In genomic region chr4:43031237-43031995, GRCm38 (mm10) we compare ENCODE assay signal across 8 mouse cellular contexts. TPM values are rescaled to one million over a fixed set of nuclear protein-coding genes. Genes with fewer than 3 reads are reported as not detected.
DNase-seq lines count a peak whose midpoint lies in the region; ATAC-seq and TF ChIP-seq lines count a peak whose summit lies in the region.

TSS of gene Stoml2 (minus strand) at chr4:43031710.

- peak within 1 kb of the TSS; percentile 91 for H3K9ac ChIP-seq in forebrain, embryonic 13.5 days
- H3K9ac ChIP-seq in liver, postnatal 0 days (replicated peaks): peak within 1 kb of the TSS; percentile 86
- peak within 1 kb of the TSS; percentile 88 for H3K9ac ChIP-seq in neural tube, embryonic 14.5 days (replicated peaks; ENCODE audit: low read depth, low read length)

- peak within 1 kb of the TSS; percentile 92 for H3K27ac ChIP-seq in forebrain, embryonic 13.5 days
- H3K27ac ChIP-seq in liver, postnatal 0 days (ENCODE audit: low read depth): peak within 1 kb of the TSS; percentile 79
- peak within 1 kb of the TSS; percentile 88 for H3K27ac ChIP-seq in neural tube, embryonic 14.5 days (ENCODE audit: low read depth, low read length)

- TF ChIP-seq EP300 in liver, postnatal 0 days (IDR thresholded peaks at IDR 0.05; ENCODE audit: low read depth): no peak; the same call in 1 of the 2 replicates

- H3K36me3 ChIP-seq in E14TG2a.4 (ENCODE audit: insufficient read depth, low read length): peaks cover 69% of the 10 kb centered on the region
- H3K36me3 ChIP-seq in forebrain, embryonic 13.5 days (ENCODE audit: poor library complexity, severe bottlenecking): peaks cover 69% of the 10 kb centered on the region
- H3K36me3 ChIP-seq in liver, postnatal 0 days (replicated peaks; ENCODE audit: insufficient read depth, low read length): peaks cover 56% of the 10 kb centered on the region
- peaks cover 35% of the 10 kb centered on the region for H3K36me3 ChIP-seq in neural tube, embryonic 14.5 days (ENCODE audit: control insufficient read depth, insufficient read depth, low read length)

- H3K4me3 ChIP-seq in E14TG2a.4 (replicated peaks; ENCODE audit: low read length): peak within 1 kb of the TSS; percentile 94
- peak within 1 kb of the TSS; percentile 73 for H3K4me3 ChIP-seq in forebrain, embryonic 13.5 days
- peak within 1 kb of the TSS; percentile 79 for H3K4me3 ChIP-seq in liver, postnatal 0 days (ENCODE audit: low read depth, low read length)
- H3K4me3 ChIP-seq in neural tube, embryonic 14.5 days (ENCODE audit: low read depth, low read length): peak within 1 kb of the TSS; percentile 68

- peak within 1 kb of the TSS; percentile 89 for H3K4me2 ChIP-seq in forebrain, embryonic 13.5 days
- peak within 1 kb of the TSS; percentile 82 for H3K4me2 ChIP-seq in liver, postnatal 0 days (ENCODE audit: low read depth, low read length)
- peak within 1 kb of the TSS; percentile 87 for H3K4me2 ChIP-seq in neural tube, embryonic 14.5 days (ENCODE audit: low read depth, low read length)

- no peak for TF ChIP-seq CTCF in E14TG2a.4 (conservative IDR thresholded peaks at IDR 0.05; ENCODE audit: low read length)
- peak; percentile 72 for TF ChIP-seq CTCF in liver, postnatal 0 days (IDR thresholded peaks at IDR 0.05; ENCODE audit: low read depth)

- peak; percentile 97 for ATAC-seq in forebrain, embryonic 13.5 days
- peak; percentile 98 for ATAC-seq in liver, postnatal 0 days
- peak; percentile 97 for ATAC-seq in neural tube, embryonic 14.5 days (ENCODE audit: low read depth)

- peaks cover 47% of the 10 kb centered on the region for H3K4me1 ChIP-seq in E14TG2a.4 (replicated peaks; ENCODE audit: low read depth, low read length)
- H3K4me1 ChIP-seq in forebrain, embryonic 13.5 days: peaks cover 24% of the 10 kb centered on the region
- peaks cover 13% of the 10 kb centered on the region; the same call in 1 of the 2 replicates for H3K4me1 ChIP-seq in liver, postnatal 0 days (ENCODE audit: insufficient read depth)
- peaks cover 6% of the 10 kb centered on the region for H3K4me1 ChIP-seq in neural tube, embryonic 14.5 days (ENCODE audit: control insufficient read depth, insufficient read depth, low read length)

- H3K9me3 ChIP-seq in E14TG2a.4 (ENCODE audit: low read length): no peaks in the 10 kb centered on the region
- no peaks in the 10 kb centered on the region for H3K9me3 ChIP-seq in forebrain, embryonic 13.5 days (replicated peaks)
- no peaks in the 10 kb centered on the region for H3K9me3 ChIP-seq in liver, postnatal 0 days (ENCODE audit: low read length)
- H3K9me3 ChIP-seq in neural tube, embryonic 14.5 days (ENCODE audit: control insufficient read depth, low read length): no peaks in the 10 kb centered on the region

- peak; percentile 89 for DNase-seq in c-Kit-positive CD71-positive TER-119-positive erythroid progenitor cells, embryonic 14.5 days (ENCODE audit: low spot score)
- DNase-seq in heart, postnatal 10 days: peak; percentile 94 to 96
- peak; percentile 89 for DNase-seq in large intestine, adult 2 months (ENCODE audit: low read depth, low spot score)
- peak; percentile 93 for DNase-seq in liver, postnatal 0 days
- DNase-seq in testis, postnatal 10 days (ENCODE audit: low spot score): peak; percentile 92

- intact Hi-C loops in heart, postnatal 10 days (cut with DNase I): loop anchor here (10.0 kb wide), 1 partner anchor 533 kb away; the partner anchor contains the start of genes Creb3 and Tln1

- H3K27me3 ChIP-seq in E14TG2a.4 (ENCODE audit: insufficient read depth, low read length): no peaks in the 10 kb centered on the region
- H3K27me3 ChIP-seq in forebrain, embryonic 13.5 days: no peaks in the 10 kb centered on the region
- H3K27me3 ChIP-seq in liver, postnatal 0 days (ENCODE audit: insufficient read depth, low read length): no peaks in the 10 kb centered on the region
- H3K27me3 ChIP-seq in neural tube, embryonic 14.5 days (ENCODE audit: control insufficient read depth, insufficient read depth, low read length): no peaks in the 10 kb centered on the region

- 0% methylated on average over 38 of the region's 38 CpGs for WGBS in forebrain, embryonic 13.5 days
- under 1% methylated on average over 38 of the region's 38 CpGs for WGBS in large intestine, adult 2 months
- WGBS in liver, postnatal 0 days (ENCODE audit: insufficient replicate concordance): 2% methylated on average over 38 of the region's 38 CpGs
- WGBS in neural tube, embryonic 14.5 days: under 1% methylated on average over 38 of the region's 38 CpGs

RNA-seq across cellular contexts. Expression of gene Stoml2, which starts in this region (rescaled TPM):
- polyA plus RNA-seq in forebrain, embryonic 13.5 days (2015; fragmentation: Nextera tagmentation; extraction: Ambion mirVana): 305 and 335 TPM in 2 replicates
- 100 to 1,000 TPM in 1 of 2 experiments, 10 to 100 TPM in 1; 99.9 to 106 TPM for total RNA-seq in heart, postnatal 10 days (2021)
- 83.2 and 92.5 TPM in 2 replicates for polyA plus RNA-seq in large intestine, adult 2 months (2012; rRNA removed)
- 114 and 116 TPM in 2 replicates for polyA plus RNA-seq in liver, postnatal 0 days (2015; fragmentation: Nextera tagmentation; extraction: Ambion mirVana)
- 223 and 227 TPM in 2 replicates for polyA plus RNA-seq in neural tube, embryonic 14.5 days (2014; fragmentation: Nextera tagmentation; extraction: Ambion mirVana)

Comparison
In these comparisons a context has a peak if more than half of its experiments do, and no peak if none do; other contexts are left out.
1. Peak in every context shown above with its lines: DNase-seq, ATAC-seq, H3K4me3 ChIP-seq and H3K27ac ChIP-seq.